Mouse (Mus musculus): ENCODE measurements around the gene Hras.

Hras gene

DNA sequence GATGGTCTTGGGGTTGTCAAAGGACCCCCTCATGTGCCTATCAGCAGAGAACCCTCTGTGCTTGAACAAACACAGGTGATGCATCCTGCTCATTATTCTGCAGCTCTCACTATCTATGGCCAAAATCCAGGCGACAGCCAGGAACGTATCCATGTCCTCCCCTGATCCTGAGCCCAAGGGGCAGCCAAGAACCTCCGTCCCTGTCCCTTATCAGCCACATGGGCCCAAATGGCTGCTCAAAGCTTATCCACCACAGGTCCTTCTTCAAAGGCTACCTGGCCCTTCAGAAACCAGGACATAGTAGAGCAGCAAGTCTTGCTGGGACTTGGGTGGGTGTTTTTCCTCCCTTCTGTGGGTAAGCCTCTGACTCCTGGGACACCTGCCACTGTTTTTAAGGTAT lies 5.6 kb downstream of the Hras start:
- in situ Hi-C loops (cut with MboI; ENCODE audit: low sequenced_read_pairs): no loop called here

DNA sequence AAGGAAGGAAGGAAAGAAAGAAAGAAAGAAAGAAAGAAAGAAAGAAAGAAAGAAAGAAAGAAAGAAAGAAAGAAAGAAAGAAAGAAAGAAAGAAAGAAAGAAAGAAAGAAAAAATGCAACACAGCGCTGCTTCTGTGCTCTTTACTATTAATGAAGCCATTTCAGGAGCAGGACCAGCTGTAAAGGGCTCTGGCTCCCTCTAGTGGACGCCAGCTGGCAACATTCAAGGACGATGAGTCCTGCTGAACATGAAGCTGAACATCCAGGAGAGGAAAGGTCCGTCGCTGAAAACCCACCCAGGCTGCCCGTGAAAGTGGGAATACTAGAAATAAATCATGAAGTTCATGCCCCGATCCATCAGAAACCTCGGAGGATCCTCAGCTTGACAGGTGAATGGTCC lies 17.6 kb downstream of the Hras start:
- in situ Hi-C loops (cut with MboI; ENCODE audit: low sequenced_read_pairs): no loop called here

DNA sequence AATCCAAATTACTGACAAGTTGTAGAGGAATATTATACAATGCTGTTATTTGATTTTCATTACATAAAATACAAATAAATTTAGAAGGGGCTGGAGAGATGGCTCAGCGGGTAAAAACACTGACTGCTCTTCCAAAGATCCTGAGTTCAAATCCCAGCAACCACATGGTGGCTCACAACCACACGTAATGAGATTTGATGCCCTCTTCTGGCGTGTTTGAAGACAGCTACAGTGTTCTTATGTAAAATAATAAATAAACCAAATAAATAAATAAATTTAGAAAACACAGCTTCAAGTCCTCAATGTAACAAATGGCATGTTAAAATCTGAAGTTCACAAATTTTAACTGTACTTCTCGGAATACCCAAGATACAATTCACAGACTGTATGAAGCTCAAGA lies 18.7 kb downstream of the Hras start:
- in situ Hi-C loops (cut with MboI; ENCODE audit: low sequenced_read_pairs): no loop called here

DNA sequence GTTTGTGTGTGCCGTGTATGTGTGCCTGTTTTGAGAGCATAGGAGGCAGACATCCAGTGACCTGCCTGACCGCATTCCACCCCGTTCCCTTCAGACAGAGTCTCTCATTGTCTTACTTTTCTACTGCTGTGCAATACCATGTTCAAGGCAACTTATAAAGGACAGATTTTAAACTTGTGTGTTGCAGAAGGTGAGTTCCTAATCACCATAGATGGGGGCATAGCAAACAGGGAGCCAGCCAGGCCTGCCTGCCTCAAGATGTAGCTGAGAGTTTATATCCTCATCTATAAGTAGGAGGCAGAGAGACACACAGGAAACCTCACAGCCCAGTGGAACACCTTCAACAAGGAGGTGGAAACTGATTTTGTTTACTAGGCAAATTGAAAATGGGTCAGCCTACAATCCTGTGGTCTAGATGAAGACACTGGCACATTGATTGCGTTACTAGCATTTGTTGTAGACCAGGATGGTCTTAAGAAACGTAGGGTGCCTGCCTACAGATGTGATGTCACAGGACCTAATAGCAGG lies 20.4 kb downstream of the Hras start:
- in situ Hi-C loops (cut with MboI; ENCODE audit: low sequenced_read_pairs): loop anchor here (5.0 kb wide), 1 partner anchor 76 kb away; no protein-coding TSS in a partner anchor

DNA sequence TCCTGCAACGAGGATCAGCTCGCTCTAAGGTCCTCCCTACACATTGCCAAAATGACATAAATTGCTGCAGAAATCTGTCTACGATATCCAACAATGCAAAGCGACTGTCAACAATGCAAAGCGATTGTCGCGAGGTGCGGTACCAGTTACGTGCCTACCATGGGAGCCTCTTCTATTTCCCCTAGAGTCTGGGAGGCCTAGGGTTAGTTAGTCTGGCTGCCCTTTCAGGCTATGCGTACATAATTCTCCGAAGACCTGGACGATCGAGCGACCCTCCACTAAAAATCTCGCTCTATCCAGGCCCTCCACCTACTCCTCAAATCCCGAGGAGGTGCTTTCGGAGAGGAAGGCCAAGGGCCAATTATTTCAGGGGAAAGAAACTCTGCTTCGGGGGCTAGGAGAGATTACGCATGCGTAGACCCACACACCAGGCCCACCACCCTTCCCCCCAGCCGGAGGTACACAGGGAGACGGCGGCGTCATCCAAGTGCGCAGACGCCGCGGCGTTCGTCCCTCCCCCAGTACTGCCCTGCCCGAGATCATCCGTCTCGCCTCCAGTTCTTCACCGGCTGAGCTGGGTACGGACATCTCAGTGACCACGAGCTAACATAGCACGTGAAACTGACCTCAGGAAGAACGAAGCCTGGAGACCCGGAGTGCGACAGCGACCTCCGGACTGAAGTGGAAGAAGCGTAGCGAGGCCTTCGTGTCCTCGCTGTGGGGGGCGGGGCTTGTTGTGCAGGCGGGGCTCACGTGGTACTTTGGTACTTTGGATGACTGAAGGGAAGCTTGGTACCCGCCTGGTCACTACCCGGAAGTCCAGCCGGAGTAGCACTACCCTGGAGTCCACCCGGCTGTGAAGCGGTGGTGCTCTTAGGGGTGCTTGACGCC lies 21.4 kb downstream of the Hras start, which contains the start of gene Rnh1:
Rnh1 (minus strand) TSS at position 742 of the 891 bp plus-strand sequence.
- in situ Hi-C loops (cut with MboI; ENCODE audit: low sequenced_read_pairs): loop anchor here (5.0 kb wide), 1 partner anchor 75 kb away; no protein-coding TSS in a partner anchor

DNA sequence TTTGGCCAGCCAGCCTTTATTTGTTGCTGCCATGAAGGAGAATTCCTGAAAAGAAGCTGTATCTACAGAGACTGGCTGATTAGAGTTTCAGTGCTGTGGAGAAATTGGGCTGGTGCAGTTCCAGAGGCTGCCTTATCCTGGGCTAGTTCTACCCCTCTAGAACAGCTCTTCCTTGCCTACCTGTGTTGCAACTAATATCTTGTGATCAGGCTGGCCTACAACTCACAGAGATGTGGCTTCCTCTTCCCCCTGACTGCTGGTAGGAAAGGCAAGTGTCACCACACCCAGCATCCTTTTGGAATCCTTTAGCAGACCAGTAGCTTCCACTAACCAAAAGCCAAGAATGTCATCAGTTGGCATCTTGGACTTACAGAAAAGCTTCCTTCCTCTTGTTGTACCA lies 23.9 kb downstream of the Hras start:
- in situ Hi-C loops (cut with MboI; ENCODE audit: low sequenced_read_pairs): loop anchor here (5.0 kb wide), 1 partner anchor 73 kb away; no protein-coding TSS in a partner anchor

DNA sequence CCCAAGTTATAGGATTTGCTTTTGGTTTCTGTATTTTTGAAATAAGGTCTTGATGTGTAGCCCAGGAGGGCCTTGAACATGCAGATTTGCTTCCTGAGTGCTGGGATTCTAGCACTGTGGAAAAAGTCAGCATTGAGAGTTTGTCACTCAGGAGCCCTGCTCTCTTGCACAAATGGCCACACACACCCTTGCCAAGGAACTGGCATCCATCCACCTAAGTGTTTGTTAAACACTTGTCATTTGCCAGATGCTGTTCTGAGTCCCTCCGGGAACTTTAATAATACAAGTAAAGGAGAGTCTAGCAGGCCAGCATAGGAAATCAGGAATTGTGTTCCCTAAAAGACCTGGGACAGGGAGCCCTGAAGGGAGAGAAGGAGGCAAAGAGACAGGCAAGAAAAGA lies 24.5 kb downstream of the Hras start:
- in situ Hi-C loops (cut with MboI; ENCODE audit: low sequenced_read_pairs): no loop called here

DNA sequence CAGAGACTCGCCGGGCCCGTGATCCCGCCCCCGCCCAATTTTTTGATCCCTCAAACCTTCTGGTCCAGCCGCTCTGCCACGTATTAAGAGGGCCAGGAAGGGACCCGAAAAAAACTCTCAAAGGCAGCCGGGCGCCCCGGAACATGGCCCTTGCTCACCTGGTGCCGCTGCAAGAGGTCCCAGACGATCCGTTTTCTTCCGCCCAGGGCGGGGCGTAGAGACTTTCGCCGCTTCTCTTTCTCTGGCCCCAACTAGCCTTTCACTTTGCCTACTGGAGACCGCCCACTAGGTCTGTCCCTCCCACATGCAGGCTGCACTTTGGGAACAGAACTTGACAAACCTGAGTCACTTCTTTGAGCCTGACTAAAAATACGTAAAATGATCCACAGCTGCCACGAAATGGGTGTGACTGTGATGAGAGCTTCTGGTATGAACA lies 25.3 kb downstream of the Hras start:
- in situ Hi-C loops (cut with MboI; ENCODE audit: low sequenced_read_pairs): no loop called here

DNA sequence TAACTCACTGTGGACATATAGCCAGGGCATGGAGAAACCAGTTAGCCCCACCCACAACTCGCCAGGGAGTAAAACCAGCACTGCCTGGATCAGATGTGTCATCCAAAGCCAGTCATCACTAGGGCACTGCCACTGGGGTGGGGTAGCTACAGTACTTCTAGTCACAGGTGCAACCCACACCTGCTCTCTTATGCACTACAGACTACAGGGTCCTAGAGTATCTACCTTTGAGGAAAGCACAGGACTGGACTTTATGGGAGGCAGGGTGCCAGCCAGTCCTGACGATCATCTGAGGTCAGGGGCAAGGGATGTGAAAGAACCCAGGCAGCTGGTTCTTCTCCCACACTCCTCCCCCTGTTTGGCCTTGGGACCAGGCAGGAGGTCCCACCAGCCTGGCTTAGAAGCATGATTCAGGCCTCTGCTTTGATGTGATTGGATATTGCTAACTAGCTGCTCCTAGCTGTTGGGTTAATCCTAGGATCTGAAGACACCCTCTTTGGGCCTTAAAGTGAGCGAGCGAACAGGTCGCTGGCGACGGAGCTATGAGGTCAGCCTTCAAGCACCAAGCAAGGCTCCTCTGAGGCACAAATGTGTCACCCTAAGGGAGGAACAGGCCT lies 25.8 kb downstream of the Hras start:
- in situ Hi-C loops (cut with MboI; ENCODE audit: low sequenced_read_pairs): no loop called here

DNA sequence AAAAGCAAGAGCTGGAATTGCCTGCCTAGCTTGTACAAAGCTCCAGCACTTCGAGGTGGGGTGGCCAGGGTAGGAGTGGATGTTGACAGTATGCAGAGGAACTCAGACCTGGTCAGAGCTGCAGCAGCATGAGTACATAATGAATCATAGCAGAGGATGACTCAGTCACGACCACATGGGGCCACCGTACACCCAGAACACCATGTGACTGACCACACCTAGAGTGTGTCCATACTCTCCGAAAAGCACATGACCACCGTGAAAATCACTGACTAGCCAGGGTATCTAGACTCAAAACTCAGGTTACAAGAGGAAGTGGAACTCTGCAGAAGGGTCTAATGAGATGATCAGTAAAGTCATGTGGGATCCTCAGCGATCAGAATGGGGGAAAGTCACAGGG lies 29.0 kb downstream of the Hras start:
- in situ Hi-C loops (cut with MboI; ENCODE audit: low sequenced_read_pairs): no loop called here

DNA sequence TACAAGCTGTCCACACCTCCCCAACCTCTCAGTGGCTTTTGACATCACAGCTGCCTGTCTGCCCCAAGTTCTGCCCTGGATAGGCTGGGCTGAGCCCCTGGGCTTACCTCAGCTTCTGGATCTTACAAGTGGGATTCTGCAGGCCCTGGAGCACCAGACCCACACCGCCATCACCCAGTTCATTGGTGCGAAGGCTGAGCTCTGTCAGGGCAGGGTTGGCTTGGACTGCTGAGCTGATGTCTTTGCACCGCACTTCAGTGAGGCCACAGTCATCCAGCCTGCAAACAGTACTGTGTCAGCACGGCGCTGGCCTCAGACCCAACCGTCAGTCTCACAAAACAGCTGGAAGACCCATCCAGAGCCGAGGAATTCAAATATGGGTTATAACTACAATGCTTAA lies 29.4 kb downstream of the Hras start:
- in situ Hi-C loops (cut with MboI; ENCODE audit: low sequenced_read_pairs): no loop called here

DNA sequence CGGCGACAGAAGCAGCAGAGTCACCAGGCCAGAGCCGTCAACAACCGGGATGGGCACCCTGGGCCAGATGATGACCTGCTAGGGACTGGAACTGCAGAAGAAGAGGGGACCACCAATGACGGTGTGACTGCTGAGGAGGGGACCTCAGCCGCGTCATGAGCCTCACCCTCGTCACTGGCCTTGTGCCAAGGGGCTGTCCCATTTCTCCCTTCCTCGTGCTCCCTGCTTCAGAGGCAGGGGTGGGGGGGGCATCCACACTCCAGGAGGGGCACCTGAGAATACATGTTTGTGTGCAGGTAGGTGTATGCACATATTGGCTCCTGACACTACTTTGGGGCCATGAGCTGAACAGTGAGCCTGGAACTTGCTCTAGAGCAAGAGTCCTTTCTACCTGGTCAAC lies 38.4 kb downstream of the Hras start:
- in situ Hi-C loops (cut with MboI; ENCODE audit: low sequenced_read_pairs): no loop called here

DNA sequence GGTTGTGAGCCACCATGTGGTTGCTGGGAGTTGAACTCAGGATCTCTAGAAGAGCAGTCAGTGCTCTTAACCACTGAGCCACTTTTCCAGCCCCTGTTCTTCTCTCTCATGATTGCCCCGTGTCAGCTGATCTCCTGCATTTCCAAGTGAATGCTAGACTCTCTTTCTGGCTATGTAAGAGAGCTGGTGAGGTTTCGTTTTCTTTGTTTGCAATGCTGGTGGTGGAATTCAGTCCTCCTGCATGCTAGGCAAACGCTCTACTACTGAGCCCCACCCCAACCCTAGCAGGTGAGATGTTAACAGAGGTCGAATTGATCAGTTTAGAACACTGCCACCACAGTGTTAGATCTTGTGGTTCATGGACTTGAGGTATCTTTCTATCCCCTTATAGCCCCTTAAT lies 45.2 kb downstream of the Hras start:
- in situ Hi-C loops (cut with MboI; ENCODE audit: low sequenced_read_pairs): no loop called here

DNA sequence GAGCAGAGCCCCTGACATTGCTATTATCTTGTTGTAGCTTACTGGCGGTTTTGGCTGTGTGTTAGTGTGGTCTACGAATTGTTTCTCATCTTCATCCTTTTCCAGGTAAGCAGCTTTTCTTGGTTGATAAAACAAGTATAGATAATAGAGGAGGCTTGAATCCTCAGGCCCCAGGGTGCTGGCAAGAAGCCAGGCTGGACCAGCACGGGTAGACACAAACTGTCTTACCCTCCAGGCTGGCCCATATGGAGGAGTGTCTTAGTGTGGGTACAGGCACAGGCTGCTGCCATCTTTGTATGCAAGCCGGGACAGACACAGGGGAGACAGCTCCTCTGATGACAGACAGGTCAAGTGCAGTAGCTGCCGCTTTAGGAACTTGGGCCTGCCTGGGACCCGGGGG lies 46.8 kb downstream of the Hras start:
- in situ Hi-C loops (cut with MboI; ENCODE audit: low sequenced_read_pairs): no loop called here

DNA sequence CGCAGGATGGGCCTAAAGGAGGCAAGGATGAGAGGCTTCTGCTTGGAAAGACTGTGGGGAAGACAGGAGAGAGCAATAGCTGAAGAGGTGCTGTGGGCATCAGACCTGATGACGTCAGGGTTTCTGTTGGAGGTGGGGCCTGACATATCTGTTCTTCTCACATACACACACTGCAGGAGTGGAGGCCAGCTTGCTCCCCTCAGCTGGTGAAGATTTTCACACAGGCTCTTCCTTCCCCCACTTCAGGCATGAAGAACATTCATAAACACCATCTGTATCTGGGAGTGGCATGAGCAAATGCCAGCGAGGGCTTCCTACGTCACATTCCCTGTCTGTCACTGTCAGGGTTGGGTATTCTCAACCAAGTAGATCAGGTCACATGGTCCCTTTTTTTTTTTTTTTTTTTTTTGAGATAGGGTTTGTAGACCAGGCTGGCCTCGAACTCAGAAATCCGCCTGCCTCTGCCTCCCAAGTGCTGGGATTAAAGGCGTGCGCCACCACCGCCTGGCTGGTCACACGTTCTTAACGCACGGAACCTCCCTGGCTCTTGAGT lies 47.7 kb downstream of the Hras start:
- in situ Hi-C loops (cut with MboI; ENCODE audit: low sequenced_read_pairs): no loop called here

DNA sequence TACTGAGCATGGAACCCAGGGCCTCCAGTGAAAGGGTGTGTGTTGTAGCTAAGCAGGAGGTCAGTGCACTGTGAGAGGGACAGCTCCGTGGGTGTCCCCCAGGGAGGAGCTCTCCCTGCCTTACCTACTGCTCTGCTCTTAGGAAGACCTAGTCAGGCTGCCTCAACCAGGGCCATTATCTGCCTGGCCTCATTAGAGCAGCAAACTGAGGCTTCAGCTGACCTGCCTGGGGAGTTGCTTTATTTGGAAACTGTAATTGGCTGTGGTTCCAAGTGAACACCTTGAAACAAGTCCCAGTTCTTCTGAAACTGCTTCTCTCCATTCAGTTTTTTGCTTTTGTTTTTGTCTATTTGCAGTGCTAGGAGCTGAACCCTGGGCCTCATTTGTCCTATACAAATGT lies 48.4 kb downstream of the Hras start:
- in situ Hi-C loops (cut with MboI; ENCODE audit: low sequenced_read_pairs): no loop called here

DNA sequence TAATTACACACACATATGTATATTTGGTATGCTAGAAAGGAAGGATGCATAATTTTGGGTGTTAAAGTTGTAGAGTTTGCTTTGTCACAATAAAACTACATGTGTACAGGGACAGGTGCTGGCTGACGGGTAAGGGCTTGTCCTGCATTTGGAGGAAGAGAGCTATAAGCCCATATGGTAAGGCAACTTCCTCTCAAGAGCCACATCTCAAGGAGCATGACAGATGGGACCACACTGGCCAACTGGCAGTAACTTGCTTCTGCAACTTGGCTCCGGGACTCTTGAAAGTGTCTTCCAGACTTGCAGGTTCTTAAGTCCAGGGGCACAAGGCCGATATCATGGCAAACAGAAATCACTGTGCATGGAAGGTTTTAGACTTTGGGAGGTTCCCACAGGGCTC lies 49.2 kb downstream of the Hras start:
- in situ Hi-C loops (cut with MboI; ENCODE audit: low sequenced_read_pairs): no loop called here

DNA sequence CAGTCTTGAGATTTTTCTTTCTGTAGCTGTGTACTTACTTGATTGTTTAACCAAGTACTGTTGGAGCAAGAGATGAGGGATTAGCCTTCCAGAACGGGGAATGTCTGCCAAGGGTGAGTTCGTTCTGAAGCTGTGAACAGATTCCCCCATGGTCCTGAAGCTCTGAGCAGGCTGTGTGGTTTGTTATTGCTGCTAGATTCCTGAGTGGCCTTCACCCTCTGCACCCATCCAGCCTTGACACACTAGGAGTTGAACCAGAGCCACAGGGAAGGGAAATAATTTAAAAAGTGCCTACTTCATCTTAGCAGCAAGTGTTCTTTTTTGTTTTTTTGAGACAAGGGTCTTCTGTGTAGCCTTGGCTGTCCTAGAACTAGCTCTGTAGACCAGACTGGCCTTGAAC lies 49.9 kb downstream of the Hras start:
- in situ Hi-C loops (cut with MboI; ENCODE audit: low sequenced_read_pairs): no loop called here

DNA sequence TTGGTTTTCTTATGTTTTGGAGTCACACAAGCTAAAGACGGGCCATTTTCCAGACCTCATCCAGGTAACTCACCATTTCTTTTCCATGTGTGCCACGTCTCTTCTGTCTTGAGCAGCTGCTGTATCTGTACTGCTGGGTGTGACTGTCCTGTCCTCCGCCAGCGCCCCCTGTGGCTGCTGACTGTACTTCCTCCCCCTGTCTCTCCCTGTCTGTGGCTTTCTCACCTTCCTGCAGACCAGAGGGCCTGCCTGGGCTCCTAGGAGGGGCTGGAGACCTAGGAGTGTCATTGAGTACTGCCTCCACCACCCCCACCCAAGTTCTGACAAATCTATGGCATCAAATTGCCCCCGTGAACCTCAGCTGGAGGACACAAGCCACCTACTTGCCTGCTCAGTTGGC lies 50.7 kb downstream of the Hras start:
- in situ Hi-C loops (cut with MboI; ENCODE audit: low sequenced_read_pairs): no loop called here

DNA sequence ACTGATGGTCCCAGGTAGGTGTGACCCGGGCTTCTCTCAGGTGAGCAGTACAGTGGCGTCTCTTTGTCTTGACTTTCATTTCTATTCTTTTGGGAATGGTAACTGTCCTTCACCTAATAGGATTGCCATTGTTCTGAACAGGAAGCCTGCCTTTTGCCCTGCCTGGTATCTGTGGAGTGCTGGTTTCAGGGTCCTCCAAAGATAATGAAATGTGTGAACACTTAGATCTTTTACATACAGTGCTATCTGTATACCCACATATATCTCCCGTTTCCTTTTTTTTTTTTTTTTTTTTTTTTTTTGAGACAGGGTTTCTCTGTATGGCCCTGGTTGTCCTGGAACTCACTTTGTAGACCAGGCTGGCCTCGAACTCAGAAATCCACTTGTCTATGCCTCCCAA lies 52.5 kb downstream of the Hras start:
- in situ Hi-C loops (cut with MboI; ENCODE audit: low sequenced_read_pairs): no loop called here
